Mouse (Mus musculus): ENCODE measurements around the gene Cops8. TPM values are rescaled to one million over a fixed set of nuclear protein-coding genes. Genes with fewer than 3 reads are reported as not detected.

The Cops8 gene
- polyA plus RNA-seq, 1 experiment from 2014 or later = 105 TPM

- Histone ChIP-seq H3K9me3 (replicated peaks; ENCODE audit: low read length) (no peaks in the 10 kb centered on the region), H3K36me3 (ENCODE audit: insufficient read depth, low read length) (no peaks in the 10 kb centered on the region), H3K4me1 (replicated peaks; ENCODE audit: insufficient read depth, low read length) (no peaks in the 10 kb centered on the region), H3K9ac (ENCODE audit: low read depth, low read length) (no peak overlapping the region), H3K4me3 (replicated peaks; ENCODE audit: low read depth, low read length) (no peak overlapping the region), H3K4me2 (ENCODE audit: low read length) (no peak overlapping the region), H3K27me3 (ENCODE audit: insufficient read depth, low read length) (no peaks in the 10 kb centered on the region), H3K27ac (no peak overlapping the region)
- no peak for DNase-seq (ENCODE audit: low spot score)
- TF ChIP-seq CTCF (IDR thresholded peaks at IDR 0.05; ENCODE audit: low read depth) = peak; percentile 25; the same call in 1 of the 2 replicates
- no peak for ATAC-seq (replicated peaks; ENCODE audit: low FRiP score, low read depth)
- WGBS = 68% methylated on average over 6 of the region's 6 CpGs
Measured at GRCm38 (mm10) chr1:90633415-90634030, 30.7 kb downstream of the Cops8 start.

DNA sequence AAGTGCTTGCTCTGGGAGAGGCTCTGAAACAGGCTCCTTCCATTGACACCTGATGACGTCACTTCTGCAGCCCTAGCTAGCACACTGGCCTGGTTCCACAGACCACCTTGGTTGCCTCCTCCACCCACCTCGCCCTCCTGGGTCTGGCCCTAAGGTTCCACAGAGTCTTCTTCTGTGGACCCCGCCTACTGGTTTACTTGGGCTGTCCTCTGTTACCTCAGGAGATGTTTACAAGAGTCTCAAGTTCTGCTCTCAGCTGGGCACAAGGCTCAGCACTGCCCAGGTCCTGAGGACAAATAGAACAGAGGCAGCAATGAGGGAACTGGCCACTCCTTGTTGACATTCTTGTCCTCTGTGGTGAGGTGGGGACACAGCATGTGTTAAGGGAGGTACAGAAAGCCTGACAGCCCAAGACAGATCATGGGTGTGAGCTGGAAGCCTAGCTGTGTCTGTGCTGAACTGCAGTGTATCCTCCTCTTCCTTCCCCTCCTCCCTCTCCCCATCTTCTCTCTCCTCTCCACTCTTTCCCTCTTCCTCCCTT is 31.5 kb downstream of the Cops8 start:
- Histone ChIP-seq H3K9ac (ENCODE audit: low read depth, low read length) (no peak overlapping the region), H3K4me1 (replicated peaks; ENCODE audit: insufficient read depth, low read length) (no peaks in the 10 kb centered on the region), H3K27ac (no peak overlapping the region), H3K36me3 (ENCODE audit: insufficient read depth, low read length) (no peaks in the 10 kb centered on the region), H3K9me3 (replicated peaks; ENCODE audit: low read length) (no peaks in the 10 kb centered on the region), H3K4me3 (replicated peaks; ENCODE audit: low read depth, low read length) (no peak overlapping the region), H3K4me2 (ENCODE audit: low read length) (no peak overlapping the region), H3K27me3 (ENCODE audit: insufficient read depth, low read length) (no peaks in the 10 kb centered on the region)
- WGBS = 55% methylated on average over 3 of the region's 3 CpGs
- ATAC-seq (replicated peaks; ENCODE audit: low FRiP score, low read depth) = no peak
- no peak for TF ChIP-seq CTCF (IDR thresholded peaks at IDR 0.05; ENCODE audit: low read depth)
- no peak for DNase-seq (ENCODE audit: low spot score)

- Histone ChIP-seq H3K27me3 (ENCODE audit: insufficient read depth, low read length) (no peaks in the 10 kb centered on the region), H3K4me1 (replicated peaks; ENCODE audit: insufficient read depth, low read length) (no peaks in the 10 kb centered on the region), H3K9ac (ENCODE audit: low read depth, low read length) (no peak overlapping the region), H3K36me3 (ENCODE audit: insufficient read depth, low read length) (no peaks in the 10 kb centered on the region), H3K9me3 (replicated peaks; ENCODE audit: low read length) (no peaks in the 10 kb centered on the region), H3K27ac (no peak overlapping the region), H3K4me3 (replicated peaks; ENCODE audit: low read depth, low read length) (no peak overlapping the region), H3K4me2 (ENCODE audit: low read length) (no peak overlapping the region)
- DNase-seq (ENCODE audit: low spot score) (peak; percentile 84), ATAC-seq (replicated peaks; ENCODE audit: low FRiP score, low read depth) (0 out of 2 replicates have a peak, but pooled peaks have one; percentile 33)
- no peak for TF ChIP-seq CTCF (IDR thresholded peaks at IDR 0.05; ENCODE audit: low read depth)
- 29% methylated on average over 7 of the region's 7 CpGs for WGBS
Measured at GRCm38 (mm10) chr1:90638335-90638734, 35.6 kb downstream of the Cops8 start.

- ATAC-seq (replicated peaks; ENCODE audit: low FRiP score, low read depth) (peak; percentile 78), DNase-seq (ENCODE audit: low spot score) (peak; percentile 95)
- H3K36me3 ChIP-seq (ENCODE audit: insufficient read depth, low read length) = no peaks in the 10 kb centered on the region
- H3K9me3 ChIP-seq (replicated peaks; ENCODE audit: low read length) = no peaks in the 10 kb centered on the region
- H3K4me1 ChIP-seq (replicated peaks; ENCODE audit: insufficient read depth, low read length) = 0 out of 2 replicates have a peak, but pooled peaks cover 2% of the 10 kb centered on the region
- H3K9ac ChIP-seq (ENCODE audit: low read depth, low read length) = no peak overlapping the region
- peak; percentile 97 for TF ChIP-seq CTCF (IDR thresholded peaks at IDR 0.05; ENCODE audit: low read depth)
- no peak overlapping the region for H3K4me3 ChIP-seq (replicated peaks; ENCODE audit: low read depth, low read length)
- H3K27ac ChIP-seq = peak overlapping the region; percentile 43
- 0% methylated on average over 4 of the region's 4 CpGs for WGBS
- H3K4me2 ChIP-seq (ENCODE audit: low read length) = no peak overlapping the region
- no peaks in the 10 kb centered on the region for H3K27me3 ChIP-seq (ENCODE audit: insufficient read depth, low read length)
Measured at GRCm38 (mm10) chr1:90650781-90651437, 48.1 kb downstream of the Cops8 start.

GRCm38 (mm10) chr1:90651781-90652180 is 49.0 kb downstream of the Cops8 start:
- Histone ChIP-seq H3K4me1 (replicated peaks; ENCODE audit: insufficient read depth, low read length) (0 out of 2 replicates have a peak, but pooled peaks cover 3% of the 10 kb centered on the region), H3K4me2 (ENCODE audit: low read length) (no peak overlapping the region), H3K27me3 (ENCODE audit: insufficient read depth, low read length) (no peaks in the 10 kb centered on the region), H3K4me3 (replicated peaks; ENCODE audit: low read depth, low read length) (no peak overlapping the region), H3K36me3 (ENCODE audit: insufficient read depth, low read length) (no peaks in the 10 kb centered on the region), H3K27ac (peak overlapping the region; percentile 43), H3K9me3 (replicated peaks; ENCODE audit: low read length) (no peaks in the 10 kb centered on the region), H3K9ac (ENCODE audit: low read depth, low read length) (no peak overlapping the region)
- DNase-seq (ENCODE audit: low spot score) (no peak), ATAC-seq (replicated peaks; ENCODE audit: low FRiP score, low read depth) (no peak)
- TF ChIP-seq CTCF (IDR thresholded peaks at IDR 0.05; ENCODE audit: low read depth) = no peak

DNA sequence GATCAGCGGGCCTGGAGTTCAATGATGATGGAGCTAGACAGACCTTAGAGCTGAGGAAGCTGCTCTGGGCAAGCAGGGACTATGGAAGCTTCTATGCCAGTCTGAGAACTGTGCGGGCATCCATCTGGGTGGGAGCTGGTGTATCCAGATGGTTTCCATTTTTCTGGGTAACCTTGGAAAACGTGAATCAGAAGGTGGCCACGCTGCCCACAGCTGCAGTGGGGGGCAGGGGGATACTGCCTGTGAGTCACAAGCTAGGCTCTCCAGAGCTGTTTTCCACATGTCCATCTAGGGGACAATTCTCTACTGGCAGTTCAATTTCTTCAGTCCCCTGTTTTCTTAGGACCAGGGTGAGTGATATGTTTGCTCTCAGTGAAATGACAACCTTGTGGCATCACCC is 49.8 kb downstream of the Cops8 start:
- TF ChIP-seq CTCF (IDR thresholded peaks at IDR 0.05; ENCODE audit: low read depth) = no peak
- 86% methylated on average over 4 of the region's 4 CpGs for WGBS
- H3K27me3 ChIP-seq (ENCODE audit: insufficient read depth, low read length) = no peaks in the 10 kb centered on the region
- no peak overlapping the region for H3K4me2 ChIP-seq (ENCODE audit: low read length)
- 0 out of 2 replicates have a peak, but pooled peaks cover 8% of the 10 kb centered on the region for H3K4me1 ChIP-seq (replicated peaks; ENCODE audit: insufficient read depth, low read length)
- no peak overlapping the region for H3K27ac ChIP-seq
- no peak overlapping the region for H3K9ac ChIP-seq (ENCODE audit: low read depth, low read length)
- no peak for ATAC-seq (replicated peaks; ENCODE audit: low FRiP score, low read depth)
- H3K4me3 ChIP-seq (replicated peaks; ENCODE audit: low read depth, low read length) = no peak overlapping the region
- no peaks in the 10 kb centered on the region for H3K9me3 ChIP-seq (replicated peaks; ENCODE audit: low read length)
- H3K36me3 ChIP-seq (ENCODE audit: insufficient read depth, low read length) = no peaks in the 10 kb centered on the region
- no peak for DNase-seq (ENCODE audit: low spot score)

All from kidney, postnatal 0 days (tissue).